Mouse (Mus musculus): ENCODE data around the gene Col5a1.

Col5a1 gene

DNA sequence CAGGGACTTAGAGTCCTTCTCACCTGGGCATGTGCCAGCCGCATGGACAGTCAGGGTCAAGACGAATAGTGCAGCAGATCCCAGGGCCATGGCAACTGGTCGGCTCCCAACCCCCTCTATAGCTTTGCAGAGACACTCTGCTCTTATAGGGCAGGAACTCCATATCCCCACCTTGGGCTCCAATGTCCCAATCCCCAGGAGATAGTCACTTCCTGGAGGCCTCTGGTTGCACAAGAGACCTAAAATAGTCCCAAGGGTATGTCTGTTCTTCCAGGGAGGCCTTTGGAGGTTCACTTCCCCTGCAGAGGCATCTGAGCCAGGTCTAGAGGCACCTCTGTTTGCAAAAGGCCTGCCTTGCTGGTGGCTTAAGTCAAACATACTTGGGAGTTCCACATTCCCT, 198.5 kb downstream of the Col5a1 start, which contains the start of gene Fcnb:
Fcnb (minus strand) TSS at position 118 of the 400 bp plus-strand sequence.
- in situ Hi-C loops (cut with MboI, MseI): no loop called here

GRCm38 (mm10) chr2:28086112-28086511, 199.9 kb downstream of the Col5a1 start:
- in situ Hi-C loops (cut with MboI, MseI): no loop called here

- in situ Hi-C loops (cut with MboI, MseI): no loop called here
Measured at GRCm38 (mm10) chr2:28089095-28089494, 202.9 kb downstream of the Col5a1 start.

Measured in T-helper 17 cell (primary cell).